Mouse (Mus musculus): Measurements from ENCODE around the gene Bzw2.
A peak's percentile ranks its signal among the peaks of the same experiment; 100 is the strongest.
"Not testable (repeated sequence)": the region's sequence is repeated elsewhere in the genome, so short reads cannot be mapped to it uniquely, and the experiment has no call there.

Bzw2 gene

GRCm38 (mm10) chr12:36157638-36158308 lies at the start of gene Bzw2:
Gene Bzw2, minus strand, starts transcription at chr12:36158080.
- peak; percentile 25 for DNase-seq (ENCODE audit: low spot score)

GRCm38 (mm10) chr12:36207072-36207799 lies 49.4 kb upstream of the Bzw2 start:
- DNase-seq (ENCODE audit: low spot score) = peak; percentile 24

- DNase-seq (ENCODE audit: low spot score) = not testable (repeated sequence)
Measured at GRCm38 (mm10) chr12:36205579-36206119, 47.8 kb upstream of the Bzw2 start.

GRCm38 (mm10) chr12:36194976-36195375 lies 37.1 kb upstream of the Bzw2 start:
- DNase-seq (ENCODE audit: low spot score) = no peak

- no peak for DNase-seq (ENCODE audit: low spot score)
Measured at GRCm38 (mm10) chr12:36190343-36190742, 32.5 kb upstream of the Bzw2 start.

GRCm38 (mm10) chr12:36189610-36190009 lies 31.7 kb upstream of the Bzw2 start:
- DNase-seq (ENCODE audit: low spot score) = no peak

- no peak for DNase-seq (ENCODE audit: low spot score)
Measured at GRCm38 (mm10) chr12:36187081-36187480, 29.2 kb upstream of the Bzw2 start.

- no peak for DNase-seq (ENCODE audit: low spot score)
Measured at GRCm38 (mm10) chr12:36182570-36182969, 24.7 kb upstream of the Bzw2 start.

- DNase-seq (ENCODE audit: low spot score) = no peak
Measured at GRCm38 (mm10) chr12:36177227-36177626, 19.3 kb upstream of the Bzw2 start.

- DNase-seq (ENCODE audit: low spot score) = no peak
Measured at GRCm38 (mm10) chr12:36165299-36165698, 7.4 kb upstream of the Bzw2 start.

GRCm38 (mm10) chr12:36164126-36164791 lies 6.4 kb upstream of the Bzw2 start:
- DNase-seq (ENCODE audit: low spot score) = no peak

GRCm38 (mm10) chr12:36157304-36157637 lies 609 bp downstream of the Bzw2 start:
- DNase-seq (ENCODE audit: low spot score) = no peak

- DNase-seq (ENCODE audit: low spot score) = peak; percentile 82
Measured at GRCm38 (mm10) chr12:36156637-36157303, 1.1 kb downstream of the Bzw2 start, which contains the start of gene Ankmy2. Gene Ankmy2, plus strand, starts transcription at chr12:36157114.

GRCm38 (mm10) chr12:36156101-36156636 lies 1.7 kb downstream of the Bzw2 start:
- DNase-seq (ENCODE audit: low spot score) = no peak

GRCm38 (mm10) chr12:36155141-36155641 lies 2.7 kb downstream of the Bzw2 start:
- DNase-seq (ENCODE audit: low spot score) = no peak

GRCm38 (mm10) chr12:36150737-36151136 lies 7.1 kb downstream of the Bzw2 start:
- DNase-seq (ENCODE audit: low spot score) = no peak

GRCm38 (mm10) chr12:36150265-36150664 lies 7.6 kb downstream of the Bzw2 start:
- peak; percentile 20 for DNase-seq (ENCODE audit: low spot score)

GRCm38 (mm10) chr12:36146230-36147011 lies 11.5 kb downstream of the Bzw2 start:
- DNase-seq (ENCODE audit: low spot score) = no peak

- DNase-seq (ENCODE audit: low spot score) = no peak
Measured at GRCm38 (mm10) chr12:36140401-36140800, 17.5 kb downstream of the Bzw2 start.

- no peak for DNase-seq (ENCODE audit: low spot score)
Measured at GRCm38 (mm10) chr12:36137192-36137591, 20.7 kb downstream of the Bzw2 start.

GRCm38 (mm10) chr12:36136285-36136684 lies 21.6 kb downstream of the Bzw2 start:
- no peak for DNase-seq (ENCODE audit: low spot score)
